Mouse (Mus musculus) limb, embryonic 14.5 days (tissue): ENCODE data around the gene 1700001O22Rik. TPM values are rescaled to one million over a fixed set of nuclear protein-coding genes. Genes with fewer than 3 reads are reported as not detected.

Source experiments
- ATAC-seq: fragments of 200-750 bp; cut with Nextera tagmentation; 2 replicates; pipeline ENCODE4 v1.8.0; 2017; ENCODE audit warnings: low read depth, moderate number of reproducible peaks, moderate TSS enrichment; ENCODE audit not compliant: low FRiP score
- DNase-seq: peaks from one replicate; pipeline ENCODE4 v3.0.0-alpha.2; 2015; ENCODE audit warnings: low spot score
- H3K27ac ChIP-seq: fragments of 300-500 bp; sonication (generic); replicated peaks from 2 replicates; pipeline ENCODE4 v1.5.1; 2014; ENCODE audit warnings: low read depth, mild to moderate bottlenecking, low read length, moderate library complexity, mixed read lengths
- H3K27me3 ChIP-seq: fragments of 300-500 bp; sonication (generic); 2 replicates; pipeline ENCODE4 v1.6.1; 2014; ENCODE audit warnings: low read length, mixed read lengths; ENCODE audit not compliant: control insufficient read depth, insufficient read depth
- H3K36me3 ChIP-seq: fragments of 300-500 bp; sonication (generic); 2 replicates; pipeline ENCODE4 v1.6.1; 2014; ENCODE audit warnings: mild to moderate bottlenecking, low read length, moderate library complexity, mixed read lengths; ENCODE audit not compliant: control insufficient read depth, insufficient read depth
- H3K4me1 ChIP-seq: fragments of 300-500 bp; sonication (generic); 2 replicates; pipeline ENCODE4 v1.6.1; 2014; ENCODE audit warnings: antibody characterized with exemption, low read length, mixed read lengths; ENCODE audit not compliant: control insufficient read depth, insufficient read depth
- H3K4me2 ChIP-seq: fragments of 300-500 bp; sonication (generic); replicated peaks from 2 replicates; pipeline ENCODE4 v1.6.1; 2014; ENCODE audit warnings: low read depth, mild to moderate bottlenecking, low read length, moderate library complexity; ENCODE audit not compliant: severe bottlenecking
- H3K4me3 ChIP-seq: fragments of 300-500 bp; sonication (generic); replicated peaks from 2 replicates; pipeline ENCODE4 v1.5.1; 2014; ENCODE audit warnings: low read length
- H3K9ac ChIP-seq: fragments of 300-500 bp; sonication (generic); 2 replicates; pipeline ENCODE4 v1.6.1; 2014; ENCODE audit warnings: mild to moderate bottlenecking, low read depth, low read length, moderate library complexity; ENCODE audit not compliant: severe bottlenecking
- H3K9me3 ChIP-seq: fragments of 300-500 bp; sonication (generic); 2 replicates; pipeline ENCODE4 v1.6.1; 2016; ENCODE audit warnings: low read length; ENCODE audit not compliant: control insufficient read depth
- POLR2A ChIP-seq: fragments of 200-500 bp; IDR thresholded peaks from 2 replicates; pipeline ENCODE4 v1.8.0; 2012; ENCODE audit warnings: inconsistent platforms, mild to moderate bottlenecking, moderate library complexity, borderline replicate concordance; ENCODE audit not compliant: insufficient read depth, insufficient read length; ENCODE audit errors: extremely low read depth
- whole genome bisulfite sequencing: fragments of 180-500 bp; shearing (Covaris S2); extraction: QIAGEN DNeasy Blood & Tissue Kit; methylation state at CpG from one replicate; pipeline ENCODE4 v1.1.7; 2014; 5-methylcytosine and 5-hydroxymethylcytosine counted together
- polyA plus RNA-seq, 2 experiments: library from polyadenylated mRNA; depleted of rRNA in 1 of 2; stranded (reverse) in 1 of 2; unstranded in 1 of 2; fragments of >200 nt; fragmentation: Nextera tagmentation in 1 of 2; extraction: Ambion mirVana in 1 of 2; gene quantifications; 2 replicates each; pipeline versions ENCODE4 v1.2.1 to v1.2.3; 2012 to 2014

The 1700001O22Rik gene
- polyA plus RNA-seq, 2 experiments, result 3.4 TPM

DNA sequence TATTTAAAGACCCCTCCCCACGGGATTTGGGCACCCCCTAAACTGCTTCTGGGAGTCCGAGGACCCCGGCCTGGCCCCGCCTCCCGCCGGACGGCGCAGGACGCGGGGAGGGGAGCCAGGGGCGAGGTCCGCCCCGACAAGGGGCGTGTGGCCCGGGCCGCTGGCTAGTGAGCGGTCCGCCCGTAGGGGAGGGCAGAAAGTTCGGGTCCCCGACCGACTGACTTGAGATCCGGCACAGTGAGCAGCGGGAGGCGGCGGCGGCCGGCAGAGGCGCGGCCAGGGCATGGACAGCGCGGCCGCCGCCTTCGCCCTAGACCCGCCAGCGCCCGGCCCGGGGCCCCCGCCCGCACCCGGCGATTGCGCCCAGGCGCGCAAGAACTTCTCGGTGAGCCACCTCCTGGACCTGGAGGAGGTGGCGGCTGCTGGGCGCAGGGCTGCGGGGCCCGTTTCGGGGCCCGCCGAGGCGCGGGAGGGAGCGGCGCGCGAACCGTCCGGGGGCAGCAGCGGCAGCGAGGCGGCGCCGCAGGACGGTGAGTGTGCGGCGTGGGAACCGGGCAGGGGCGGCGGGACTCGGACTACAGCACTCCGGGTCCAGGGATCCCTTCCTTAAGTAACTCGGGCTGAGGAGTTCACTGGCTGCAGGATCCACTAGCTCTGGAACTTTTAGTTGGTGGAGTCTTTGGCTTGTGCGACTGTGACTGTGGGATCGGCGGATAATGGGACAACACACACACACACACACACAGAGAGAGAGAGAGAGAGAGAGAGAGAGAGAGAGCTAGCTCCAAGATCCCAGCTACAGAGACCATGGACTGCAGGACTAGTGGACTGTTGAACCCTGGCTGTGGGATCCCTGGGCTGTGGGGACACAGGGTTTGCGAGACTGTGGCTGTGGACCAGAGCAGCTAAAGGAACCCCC, 42.0 kb upstream of the 1700001O22Rik start:
- TF ChIP-seq POLR2A, result no peak
- H3K27me3 ChIP-seq, result no peaks in the 10 kb centered on the region
- H3K36me3 ChIP-seq, result peaks cover 2% of the 10 kb centered on the region; the same call in 1 of the 2 replicates
- H3K9ac ChIP-seq, result peak overlapping the region; percentile 94
- H3K27ac ChIP-seq, result peak overlapping the region; percentile 76
- H3K9me3 ChIP-seq, result no peaks in the 10 kb centered on the region
- peak overlapping the region; percentile 74 for H3K4me3 ChIP-seq
- WGBS, result 1% methylated on average over 41 of the region's 80 CpGs
- H3K4me2 ChIP-seq, result peak overlapping the region; percentile 63
- ATAC-seq (peak; percentile 53), DNase-seq (no peak)
- peaks cover 37% of the 10 kb centered on the region for H3K4me1 ChIP-seq

DNA sequence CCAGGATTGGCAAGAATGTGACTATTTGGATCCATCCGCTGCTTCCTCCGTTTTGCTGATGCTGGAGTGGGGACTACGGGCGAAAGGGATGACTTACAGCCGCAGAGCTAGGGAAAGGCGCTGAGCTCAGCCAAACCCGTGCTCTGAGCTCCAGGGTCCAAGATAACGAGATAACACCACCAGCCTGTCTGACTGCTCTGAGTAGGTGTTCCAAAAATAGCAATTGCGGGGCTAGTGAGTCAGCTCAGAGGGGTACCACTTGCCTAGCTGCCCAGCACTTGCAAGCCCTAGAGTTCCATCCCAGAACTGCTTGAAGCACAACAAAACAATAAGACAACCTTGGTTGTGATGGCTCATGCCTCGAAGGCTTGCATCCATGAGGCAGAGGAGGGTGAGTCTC, 39.2 kb upstream of the 1700001O22Rik start:
- Histone ChIP-seq H3K4me1 (peaks cover 24% of the 10 kb centered on the region), H3K27me3 (no peaks in the 10 kb centered on the region), H3K9ac (no peak overlapping the region), H3K27ac (no peak overlapping the region), H3K9me3 (no peaks in the 10 kb centered on the region), H3K4me3 (no peak overlapping the region), H3K4me2 (no peak overlapping the region), H3K36me3 (no peaks in the 10 kb centered on the region)
- no peak for ATAC-seq
- DNase-seq, result no peak
- 50% methylated on average over 10 of the region's 10 CpGs for WGBS
- no peak for TF ChIP-seq POLR2A

- no peaks in the 10 kb centered on the region for H3K36me3 ChIP-seq
- H3K4me2 ChIP-seq, result peak overlapping the region; percentile 40
Measured at GRCm38 (mm10) chr2:30836238-30836990, 33.0 kb upstream of the 1700001O22Rik start.

DNA sequence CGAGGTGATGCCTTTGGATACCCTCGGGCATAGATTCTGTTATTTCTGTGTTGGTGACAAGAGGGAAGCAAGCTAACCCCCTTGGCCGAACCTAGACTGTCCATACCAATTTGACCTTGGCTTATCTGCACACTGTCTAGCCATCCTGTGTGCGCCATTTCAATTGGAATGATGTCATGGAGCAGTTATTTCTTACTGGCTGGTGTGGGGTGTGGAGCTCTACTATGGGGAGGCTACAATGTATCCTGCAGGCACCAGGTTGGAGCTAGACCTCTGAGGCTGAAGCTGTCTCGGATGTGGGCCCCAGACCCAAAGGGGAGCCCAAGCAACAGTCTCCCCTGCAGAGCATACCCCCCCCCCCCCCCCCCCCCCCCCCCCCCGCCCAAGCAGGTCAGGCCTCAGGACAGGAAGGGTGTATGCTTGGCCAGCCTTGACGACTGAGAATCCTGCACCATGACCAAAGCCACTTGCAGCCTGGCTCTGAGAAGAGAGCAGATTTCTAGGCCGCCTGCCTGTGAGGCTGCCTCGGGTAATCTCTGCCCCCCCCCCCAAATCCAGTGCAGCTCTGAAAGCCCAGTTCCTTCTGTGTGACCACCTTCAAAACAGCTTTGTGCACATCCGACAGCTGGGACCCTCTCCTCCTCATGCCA, 31.0 kb upstream of the 1700001O22Rik start, which contains the start of gene Prrx2:
Gene Prrx2 (plus strand): TSS at position 600 of the 650 bp plus-strand sequence.
- H3K4me2 ChIP-seq, result 0 out of 2 replicates have a peak within 1 kb of the TSS, but pooled peaks have one; percentile 0
- no peak for TF ChIP-seq POLR2A
- no peaks in the 10 kb centered on the region for H3K36me3 ChIP-seq
- H3K27me3 ChIP-seq, result no peaks in the 10 kb centered on the region
- H3K9me3 ChIP-seq, result no peaks in the 10 kb centered on the region
- H3K9ac ChIP-seq, result no peak within 1 kb of the TSS; the same call in 1 of the 2 replicates
- H3K4me3 ChIP-seq, result no peak within 1 kb of the TSS
- H3K4me1 ChIP-seq, result peaks cover 47% of the 10 kb centered on the region
- DNase-seq (no peak), ATAC-seq (no peak)
- WGBS, result 43% methylated on average over 6 of the region's 10 CpGs
- H3K27ac ChIP-seq, result peak within 1 kb of the TSS; percentile 89

More at GRCm38 (mm10) chr2:30836238-30836990, 33.0 kb upstream of the 1700001O22Rik start:
- H3K27ac ChIP-seq, result peak overlapping the region; percentile 89
- no peak overlapping the region for H3K4me3 ChIP-seq
- no peaks in the 10 kb centered on the region for H3K9me3 ChIP-seq
- H3K9ac ChIP-seq, result peak overlapping the region; percentile 32; the same call in 1 of the 2 replicates
- TF ChIP-seq POLR2A, result no peak
- ATAC-seq (peak; percentile 73), DNase-seq (peak; percentile 71)
- H3K4me1 ChIP-seq, result peaks cover 47% of the 10 kb centered on the region
- H3K27me3 ChIP-seq, result no peaks in the 10 kb centered on the region
- WGBS, result 4% methylated on average over 21 of the region's 21 CpGs
